ENCODE assay signal across 23 mouse cellular contexts in genomic region chr19:32393092-32393745, GRCm38 (mm10). TPM values are rescaled to one million over a fixed set of nuclear protein-coding genes. Genes with fewer than 3 reads are reported as not detected.
A peak's percentile ranks its signal among the peaks of the same experiment; 100 is the strongest.
DNase-seq lines count a peak whose midpoint lies in the region; ATAC-seq and TF ChIP-seq lines count a peak whose summit lies in the region.
"Had no signal": no experiment of that assay in that cellular context is flagged by ENCODE, and none has a peak within 500 bp of the region (broad histone marks: within the 10 kb centered on the region; RNA-seq: fewer than 3 reads in every experiment).

No protein-coding gene starts in this region.

- H3K27ac ChIP-seq in heart, embryonic 10.5 days = no peak overlapping the region
- H3K27ac ChIP-seq in kidney, postnatal 0 days = no peak overlapping the region
- H3K27ac ChIP-seq in midbrain, embryonic 11.5 days (ENCODE audit: low read depth, low read length) = no peak overlapping the region
- no peak overlapping the region for H3K27ac ChIP-seq in midbrain, postnatal 0 days (ENCODE audit: low read depth, low read length)
- H3K27ac ChIP-seq in limb, embryonic 15.5 days = 0 out of 2 replicates have a peak overlapping the region, but pooled peaks have one; percentile 7
- H3K27ac ChIP-seq in forebrain, embryonic 10.5 days = no peak overlapping the region
- H3K27ac ChIP-seq: embryonic facial prominence, embryonic 13.5 days; embryonic facial prominence, embryonic 15.5 days; forebrain, embryonic 13.5 days; forebrain, embryonic 15.5 days had no signal

- no peak for TF ChIP-seq CTCF in kidney, postnatal 0 days (IDR thresholded peaks at IDR 0.05; ENCODE audit: low read depth)
- TF ChIP-seq CTCF in midbrain, postnatal 0 days (IDR thresholded peaks at IDR 0.05) = no peak

- peaks cover 8% of the 10 kb centered on the region; the same call in 1 of the 2 replicates for H3K36me3 ChIP-seq in heart, embryonic 10.5 days
- 0 out of 2 replicates have a peak, but pooled peaks cover 3% of the 10 kb centered on the region for H3K36me3 ChIP-seq in kidney, postnatal 0 days (ENCODE audit: insufficient read depth, low read length)
- no peaks in the 10 kb centered on the region for H3K36me3 ChIP-seq in midbrain, embryonic 11.5 days (ENCODE audit: control insufficient read depth, insufficient read depth, low read length)
- no peaks in the 10 kb centered on the region for H3K36me3 ChIP-seq in midbrain, postnatal 0 days (ENCODE audit: insufficient read depth, low read length)
- no peaks in the 10 kb centered on the region for H3K36me3 ChIP-seq in limb, embryonic 15.5 days
- peaks cover 9% of the 10 kb centered on the region for H3K36me3 ChIP-seq in forebrain, embryonic 10.5 days (replicated peaks)
- H3K36me3 ChIP-seq: embryonic facial prominence, embryonic 15.5 days; forebrain, embryonic 15.5 days had no signal

- WGBS in heart, embryonic 10.5 days = 86% methylated on average over 4 of the region's 4 CpGs
- 56% methylated on average over 4 of the region's 4 CpGs for WGBS in kidney, postnatal 0 days
- WGBS in midbrain, embryonic 11.5 days = 90% methylated on average over 4 of the region's 4 CpGs
- WGBS in midbrain, postnatal 0 days = 93% methylated on average over 4 of the region's 4 CpGs
- WGBS in limb, embryonic 15.5 days = 36% methylated on average over 4 of the region's 4 CpGs
- 92% methylated on average over 4 of the region's 4 CpGs for WGBS in forebrain, embryonic 10.5 days

- H3K9ac ChIP-seq in kidney, postnatal 0 days (ENCODE audit: low read depth, low read length) = no peak overlapping the region
- no peak overlapping the region for H3K9ac ChIP-seq in midbrain, embryonic 11.5 days (ENCODE audit: low read length)
- H3K9ac ChIP-seq in midbrain, postnatal 0 days (replicated peaks; ENCODE audit: low read length, poor library complexity, severe bottlenecking) = no peak overlapping the region
- H3K9ac ChIP-seq in limb, embryonic 15.5 days = no peak overlapping the region
- H3K9ac ChIP-seq: embryonic facial prominence, embryonic 13.5 days; embryonic facial prominence, embryonic 15.5 days; forebrain, embryonic 13.5 days; forebrain, embryonic 15.5 days had no signal

- DNase-seq in heart, embryonic 10.5 days (ENCODE audit: low spot score) = peak; percentile 52
- no peak for DNase-seq in heart, postnatal 4 days
- peak; percentile 60 for DNase-seq in kidney, postnatal 0 days (ENCODE audit: low spot score)
- no peak for DNase-seq in kidney, adult 9 months
- peak; percentile 35 for DNase-seq in midbrain, embryonic 11.5 days (ENCODE audit: low spot score, missing footprints)
- DNase-seq in midbrain, postnatal 0 days (ENCODE audit: low spot score) = no peak
- DNase-seq in forebrain, embryonic 10.5 days (ENCODE audit: extremely low spot score, low spot score) = no peak
- DNase-seq: adrenal gland, adult 2 months; adrenal gland, postnatal 10 days; adrenal gland, postnatal 25 days; cerebellum, adult 11 months; cerebellum, adult 18-20 months; cerebellum, adult 8-10 months; cerebellum, adult 9-11 months; cerebellum, postnatal 14 days; cerebellum, postnatal 36 days; embryo, embryonic 11 days had no signal

- ATAC-seq in kidney, postnatal 0 days (replicated peaks; ENCODE audit: low FRiP score, low read depth) = no peak
- ATAC-seq in midbrain, embryonic 11.5 days (ENCODE audit: low FRiP score) = no peak
- no peak for ATAC-seq in midbrain, postnatal 0 days (ENCODE audit: low FRiP score)
- ATAC-seq in limb, embryonic 15.5 days (ENCODE audit: insufficient number of reproducible peaks, low FRiP score, low TSS enrichment, low read depth) = no peak
- ATAC-seq: forebrain, embryonic 13.5 days; forebrain, embryonic 15.5 days had no signal

- no peak overlapping the region for H3K4me2 ChIP-seq in kidney, postnatal 0 days (ENCODE audit: low read length)
- no peak overlapping the region for H3K4me2 ChIP-seq in midbrain, embryonic 11.5 days
- H3K4me2 ChIP-seq in midbrain, postnatal 0 days (ENCODE audit: low read depth, low read length, poor library complexity, severe bottlenecking) = no peak overlapping the region
- H3K4me2 ChIP-seq in limb, embryonic 15.5 days = no peak overlapping the region
- H3K4me2 ChIP-seq: embryonic facial prominence, embryonic 13.5 days; embryonic facial prominence, embryonic 15.5 days; forebrain, embryonic 13.5 days; forebrain, embryonic 15.5 days had no signal

- H3K4me3 ChIP-seq in heart, embryonic 10.5 days = no peak overlapping the region
- H3K4me3 ChIP-seq in kidney, postnatal 0 days (replicated peaks; ENCODE audit: low read depth, low read length) = no peak overlapping the region
- H3K4me3 ChIP-seq in midbrain, embryonic 11.5 days (ENCODE audit: low read depth, low read length) = no peak overlapping the region
- H3K4me3 ChIP-seq in midbrain, postnatal 0 days (ENCODE audit: low read depth, low read length) = no peak overlapping the region
- no peak overlapping the region for H3K4me3 ChIP-seq in limb, embryonic 15.5 days
- H3K4me3 ChIP-seq in forebrain, embryonic 10.5 days = no peak overlapping the region
- H3K4me3 ChIP-seq: embryonic facial prominence, embryonic 13.5 days; embryonic facial prominence, embryonic 15.5 days; erythroblast, embryonic 14.5 days; forebrain, embryonic 13.5 days; forebrain, embryonic 15.5 days had no signal

- peaks cover 8% of the 10 kb centered on the region for H3K4me1 ChIP-seq in heart, embryonic 10.5 days
- H3K4me1 ChIP-seq in kidney, postnatal 0 days (replicated peaks; ENCODE audit: insufficient read depth, low read length) = 0 out of 2 replicates have a peak, but pooled peaks cover 4% of the 10 kb centered on the region
- peaks cover 7% of the 10 kb centered on the region for H3K4me1 ChIP-seq in midbrain, embryonic 11.5 days (ENCODE audit: control insufficient read depth, insufficient read depth, low read length)
- H3K4me1 ChIP-seq in midbrain, postnatal 0 days (ENCODE audit: insufficient read depth, low read length) = no peaks in the 10 kb centered on the region
- peaks cover 9% of the 10 kb centered on the region for H3K4me1 ChIP-seq in limb, embryonic 15.5 days
- peaks cover 13% of the 10 kb centered on the region for H3K4me1 ChIP-seq in forebrain, embryonic 10.5 days
- H3K4me1 ChIP-seq: forebrain, embryonic 13.5 days had no signal

- no peaks in the 10 kb centered on the region for H3K27me3 ChIP-seq in heart, embryonic 10.5 days (ENCODE audit: insufficient read depth, poor library complexity, severe bottlenecking)
- no peaks in the 10 kb centered on the region for H3K27me3 ChIP-seq in kidney, postnatal 0 days (ENCODE audit: insufficient read depth, low read length)
- no peaks in the 10 kb centered on the region for H3K27me3 ChIP-seq in midbrain, embryonic 11.5 days (ENCODE audit: control insufficient read depth, insufficient read depth, low read length)
- H3K27me3 ChIP-seq in midbrain, postnatal 0 days (ENCODE audit: insufficient read depth, low read length) = no peaks in the 10 kb centered on the region
- no peaks in the 10 kb centered on the region for H3K27me3 ChIP-seq in limb, embryonic 15.5 days
- no peaks in the 10 kb centered on the region for H3K27me3 ChIP-seq in forebrain, embryonic 10.5 days (ENCODE audit: poor library complexity, severe bottlenecking)
- H3K27me3 ChIP-seq: embryonic facial prominence, embryonic 13.5 days; embryonic facial prominence, embryonic 15.5 days; forebrain, embryonic 13.5 days; forebrain, embryonic 15.5 days had no signal

- H3K9me3 ChIP-seq in heart, embryonic 10.5 days = no peaks in the 10 kb centered on the region
- no peaks in the 10 kb centered on the region for H3K9me3 ChIP-seq in kidney, postnatal 0 days (replicated peaks; ENCODE audit: low read length)
- H3K9me3 ChIP-seq in midbrain, embryonic 11.5 days (ENCODE audit: control insufficient read depth, low read length) = peaks cover 3% of the 10 kb centered on the region; the same call in 1 of the 2 replicates
- H3K9me3 ChIP-seq in midbrain, postnatal 0 days (ENCODE audit: low read length) = no peaks in the 10 kb centered on the region
- no peaks in the 10 kb centered on the region for H3K9me3 ChIP-seq in limb, embryonic 15.5 days
- peaks cover 4% of the 10 kb centered on the region; the same call in 1 of the 2 replicates for H3K9me3 ChIP-seq in forebrain, embryonic 10.5 days
- H3K9me3 ChIP-seq: embryonic facial prominence, embryonic 13.5 days; embryonic facial prominence, embryonic 15.5 days; forebrain, embryonic 15.5 days had no signal

RNA-seq across cellular contexts. Expression of gene Sgms1, which starts 3.7 kb away (rescaled TPM):
- 41.5 and 45.9 TPM in 2 replicates for polyA plus RNA-seq in heart, embryonic 10.5 days (2016; fragmentation: Nextera tagmentation; extraction: Ambion mirVana)
- total RNA-seq in heart, postnatal 4 days (2021) = 10 to 100 TPM; 50.5 to 57.4 TPM
- 42.4 and 46.1 TPM in 2 replicates for polyA plus RNA-seq in kidney, postnatal 0 days (2015; fragmentation: Nextera tagmentation; extraction: Ambion mirVana)
- 10.1 and 10.4 TPM in 2 replicates for polyA plus RNA-seq in midbrain, embryonic 11.5 days (2014; fragmentation: Nextera tagmentation; extraction: Ambion mirVana)
- total RNA-seq in midbrain, postnatal 0 days (2014; rRNA removed) = 28.4 and 32.3 TPM in 2 replicates
- polyA plus RNA-seq in midbrain, postnatal 0 days (2015; fragmentation: Nextera tagmentation; extraction: Ambion mirVana) = 17.4 and 21.3 TPM in 2 replicates
- 45.6 and 49.8 TPM in 2 replicates for polyA plus RNA-seq in limb, embryonic 15.5 days (2015; fragmentation: Nextera tagmentation; extraction: Ambion mirVana)
- 14.1 and 15.1 TPM in 2 replicates for polyA plus RNA-seq in forebrain, embryonic 10.5 days (2016; fragmentation: Nextera tagmentation; extraction: Ambion mirVana)

Comparison
In these comparisons a context has a peak if more than half of its experiments do, and no peak if none do; other contexts are left out.
1. DNase-seq: peak in heart, embryonic 10.5 days (single experiment), kidney, postnatal 0 days (single experiment) and midbrain, embryonic 11.5 days (single experiment); none in heart, postnatal 4 days (single experiment), kidney, adult 9 months (single experiment), midbrain, postnatal 0 days (single experiment) and forebrain, embryonic 10.5 days (single experiment).